Mouse (Mus musculus) heart, adult 2 months (tissue): ENCODE results near the gene Olfr543.

ENCODE experiments used
- CTCF ChIP-seq: fragments of 200-600 bp; IDR thresholded peaks from 2 replicates; pipeline ENCODE4 v1.8.1; 2022; ENCODE audit warnings: antibody characterized with exemption, mild to moderate bottlenecking, moderate library complexity
- EP300 ChIP-seq: fragments of 200-500 bp; IDR thresholded peaks from 2 replicates; pipeline ENCODE4 v1.6.1; 2011; ENCODE audit warnings: low read depth, low read length, control low read depth; ENCODE audit not compliant: insufficient read depth
- POLR2A ChIP-seq: fragments of 200-500 bp; IDR thresholded peaks from 2 replicates; pipeline ENCODE4 v1.6.1; 2011; ENCODE audit warnings: mild to moderate bottlenecking, low read depth, low read length, control low read depth; ENCODE audit not compliant: insufficient read depth

DNA sequence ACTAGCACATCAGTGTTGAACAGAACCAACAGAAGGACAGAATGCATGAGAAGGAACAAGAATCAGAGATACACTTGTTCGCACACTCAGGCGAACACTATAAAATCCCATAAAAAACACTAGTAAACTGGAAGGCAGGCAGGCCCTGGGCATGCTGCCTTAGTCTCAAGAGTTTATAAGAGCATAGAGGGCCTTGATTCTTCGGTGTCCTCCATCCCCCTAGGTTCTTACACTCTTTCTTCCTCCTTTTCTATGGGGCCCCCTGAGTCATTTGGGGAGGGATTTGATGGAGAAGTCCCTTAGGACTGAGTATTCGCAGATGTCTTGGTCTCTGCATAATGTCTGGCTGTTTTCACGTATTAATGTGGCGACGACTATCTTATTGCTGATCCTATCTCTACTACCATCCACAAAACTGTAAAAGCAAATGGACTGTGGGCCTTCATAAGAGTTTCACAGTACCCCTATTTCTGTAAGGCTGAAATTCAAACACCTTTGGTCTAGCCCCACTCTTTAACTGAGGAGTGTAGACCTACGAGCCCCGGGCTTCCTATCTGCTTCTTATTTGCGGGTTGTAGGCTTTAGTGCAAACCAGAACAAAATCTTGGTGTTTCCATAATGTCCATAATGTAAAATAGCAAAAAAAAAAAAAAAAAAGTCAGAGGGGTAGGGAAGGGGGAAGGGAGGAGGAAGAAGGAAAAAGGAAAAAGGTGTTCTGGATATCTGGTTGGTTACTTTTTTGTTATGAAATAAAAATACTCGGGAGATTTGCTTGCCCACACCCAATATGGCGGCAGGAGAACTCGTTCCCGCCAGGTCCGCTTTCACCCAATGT lies 40.4 kb downstream of the Olfr543 start:
- no peak for TF ChIP-seq CTCF
- no peak for TF ChIP-seq POLR2A
- TF ChIP-seq EP300, result no peak
